Mouse (Mus musculus) MEL (cell line): ENCODE data around the gene Dnajc15. TPM values are rescaled to one million over a fixed set of nuclear protein-coding genes. Genes with fewer than 3 reads are reported as not detected.

Experiments used
- DNase-seq: peaks from one replicate; pipeline ENCODE4 v3.0.0; 2011; ENCODE audit warnings: low read depth, low spot score
- H3K27ac ChIP-seq: 2 replicates; pipeline ENCODE4 v1.5.1; 2012; ENCODE audit warnings: low read depth, mild to moderate bottlenecking, control low read depth, low read length, moderate library complexity; ENCODE audit not compliant: control insufficient read depth
- H3K27me3 ChIP-seq, 2 experiments: fragments of 150-350 bp in 1 of 2; sonication (generic) in 1 of 2; 2 replicates each; pipeline ENCODE4 v1.6.1; 2012; ENCODE audit warnings: low read length in 2 of 2, mild to moderate bottlenecking in 2 of 2, improper control_type of control experiment in 1 of 2, moderate library complexity in 1 of 2; ENCODE audit not compliant: insufficient read depth in 2 of 2, control insufficient read depth in 1 of 2
- H3K36me3 ChIP-seq, 2 experiments: 2 replicates each; pipeline ENCODE4 v1.6.1; 2012 to 2014; ENCODE audit warnings: low read length in 2 of 2, improper control_type of control experiment in 1 of 2, inconsistent platforms in 1 of 2, mild to moderate bottlenecking in 1 of 2; ENCODE audit not compliant: insufficient read depth in 2 of 2, control insufficient read depth in 1 of 2
- H3K4me1 ChIP-seq, 2 experiments: fragments of 150-350 bp in 1 of 2; sonication (generic) in 1 of 2; 2 replicates each; pipeline ENCODE4 v1.6.1; 2012; ENCODE audit warnings: low read length in 2 of 2, improper control_type of control experiment in 1 of 2, mild to moderate bottlenecking in 1 of 2; ENCODE audit not compliant: insufficient read depth in 2 of 2, control insufficient read depth in 1 of 2
- H3K4me3 ChIP-seq, 2 experiments: fragments of 150-350 bp in 1 of 2; sonication (generic) in 1 of 2; 2 replicates each; pipeline ENCODE4 v1.5.1; 2012; ENCODE audit warnings: low read depth in 2 of 2, low read length in 2 of 2, mild to moderate bottlenecking in 2 of 2, moderate library complexity in 2 of 2, control low read depth in 1 of 2, improper control_type of control experiment in 1 of 2; ENCODE audit not compliant: control insufficient read depth in 1 of 2, insufficient read depth in 1 of 2
- H3K79me2 ChIP-seq: 2 replicates; pipeline ENCODE4 v1.6.1; 2012; ENCODE audit warnings: mild to moderate bottlenecking, low read length, moderate library complexity; ENCODE audit not compliant: control insufficient read depth, poor library complexity, insufficient read depth
- H3K9ac ChIP-seq: 2 replicates; pipeline ENCODE4 v1.6.1; 2012; ENCODE audit warnings: low read depth, mild to moderate bottlenecking, control low read depth, low read length, moderate library complexity; ENCODE audit not compliant: control insufficient read depth, poor library complexity, severe bottlenecking
- H3K9me3 ChIP-seq: fragments of 150-350 bp; sonication (generic); replicated peaks from 2 replicates; pipeline ENCODE4 v1.6.1; 2012; ENCODE audit warnings: mild to moderate bottlenecking, low read length, improper control_type of control experiment, moderate library complexity; ENCODE audit not compliant: insufficient read depth
- CHD1 ChIP-seq: IDR thresholded peaks from 2 replicates; pipeline ENCODE4 v1.6.1; 2012; ENCODE audit warnings: low read depth, mild to moderate bottlenecking, inconsistent platforms, low read length, improper control_type of control experiment
- CTCF ChIP-seq, 3 experiments: IDR thresholded peaks in 2 of 3; conservative IDR thresholded peaks in 1 of 3; 2 replicates each; pipeline ENCODE4 v1.5.1; 2011 to 2012; ENCODE audit warnings: low read length in 3 of 3, low read depth in 2 of 3, mild to moderate bottlenecking in 2 of 3, improper control_type of control experiment in 1 of 3, inconsistent platforms in 1 of 3, mixed read lengths in 1 of 3, moderate library complexity in 1 of 3; ENCODE audit not compliant: control insufficient read depth in 1 of 3, insufficient read depth in 1 of 3, poor library complexity in 1 of 3, severe bottlenecking in 1 of 3
- E2F4 ChIP-seq: IDR thresholded peaks from 2 replicates; pipeline ENCODE4 v1.6.1; 2011; ENCODE audit warnings: low read depth, low read length, improper control_type of control experiment, borderline replicate concordance
- EP300 ChIP-seq, 2 experiments: IDR thresholded peaks; 2 replicates each; pipeline ENCODE4 v1.6.1; 2011; ENCODE audit warnings: improper control_type of control experiment in 2 of 2, low read length in 2 of 2, low read depth in 1 of 2, mild to moderate bottlenecking in 1 of 2
- HCFC1 ChIP-seq: IDR thresholded peaks from 2 replicates; pipeline ENCODE4 v1.6.1; 2012; ENCODE audit warnings: low read depth, mild to moderate bottlenecking, inconsistent platforms, low read length, improper control_type of control experiment, moderate library complexity
- JUND ChIP-seq: IDR thresholded peaks from 2 replicates; pipeline ENCODE4 v1.6.1; 2011; ENCODE audit warnings: low read depth, mild to moderate bottlenecking, improper control_type of control experiment, low read length
- KAT2A ChIP-seq: conservative IDR thresholded peaks from 2 replicates; pipeline ENCODE4 v1.6.1; 2012; ENCODE audit warnings: low read depth, low read length, improper control_type of control experiment, inconsistent platforms
- MAFK ChIP-seq: IDR thresholded peaks from 2 replicates; pipeline ENCODE4 v1.6.1; 2011; ENCODE audit warnings: low read depth, mild to moderate bottlenecking, low read length, improper control_type of control experiment, borderline replicate concordance
- MEF2A ChIP-seq: IDR thresholded peaks from 2 replicates; pipeline ENCODE4 v1.6.1; 2014; ENCODE audit warnings: low read depth, mild to moderate bottlenecking, inconsistent platforms, low read length, improper control_type of control experiment; ENCODE audit not compliant: poor library complexity, insufficient replicate concordance, severe bottlenecking; ENCODE audit errors: extremely low read depth
- NELFE ChIP-seq: IDR thresholded peaks from 2 replicates; pipeline ENCODE4 v1.6.1; 2011; ENCODE audit warnings: low read depth, low read length, improper control_type of control experiment
- POLR2AphosphoS2 ChIP-seq: IDR thresholded peaks from 2 replicates; pipeline ENCODE4 v1.6.1; 2011; ENCODE audit warnings: low read length, improper control_type of control experiment
- SIN3A ChIP-seq: IDR thresholded peaks from 2 replicates; pipeline ENCODE4 v1.6.1; 2012; ENCODE audit warnings: low read length, improper control_type of control experiment, inconsistent platforms
- TAL1 ChIP-seq: IDR thresholded peaks from 2 replicates; pipeline ENCODE4 v1.6.1; 2012; ENCODE audit warnings: mild to moderate bottlenecking, inconsistent platforms, low read length, moderate library complexity, mixed read lengths
- TBP ChIP-seq: IDR thresholded peaks from 2 replicates; pipeline ENCODE4 v1.8.0; 2011; ENCODE audit warnings: low read depth, low read length, improper control_type of control experiment
- TCF12 ChIP-seq: IDR thresholded peaks from 2 replicates; pipeline ENCODE4 v1.6.1; 2014; ENCODE audit warnings: low read depth, mild to moderate bottlenecking, inconsistent platforms, low read length, improper control_type of control experiment, moderate library complexity
- USF1 ChIP-seq: IDR thresholded peaks from 2 replicates; pipeline ENCODE4 v1.6.1; 2014; ENCODE audit warnings: low read depth, mild to moderate bottlenecking, inconsistent platforms, low read length, improper control_type of control experiment, moderate library complexity
- ZC3H11A ChIP-seq: IDR thresholded peaks from 2 replicates; pipeline ENCODE4 v1.6.1; 2012; ENCODE audit warnings: low read depth, mild to moderate bottlenecking, inconsistent platforms, low read length, improper control_type of control experiment
- ZMIZ1 ChIP-seq: IDR thresholded peaks from 2 replicates; pipeline ENCODE4 v1.6.1; 2012; ENCODE audit warnings: low read depth, mild to moderate bottlenecking, inconsistent platforms, low read length, improper control_type of control experiment, moderate library complexity
- polyA plus RNA-seq, 2 experiments: library from polyadenylated mRNA; stranded (reverse) in 1 of 2; unstranded in 1 of 2; fragments of >175 nt in 1 of 2; fragments of >200 nt in 1 of 2; gene quantifications; 2 replicates each; pipeline versions ENCODE4 v1.2.1 to v1.2.4; 2012; ENCODE audit warnings: low replicate concordance in 2 of 2, low read depth in 1 of 2; ENCODE audit not compliant: insufficient read length in 2 of 2, insufficient read depth in 1 of 2, missing spikeins in 1 of 2
- total RNA-seq: library from RNA; depleted of rRNA; stranded (reverse); fragments of 300-350 nt; gene quantifications from 2 replicates; pipeline ENCODE4 v1.2.3, GENCODE M21; 2012

Dnajc15 gene
- total and polyA plus RNA-seq, 3 experiments = not detected

- TF ChIP-seq TAL1 (no peak), KAT2A (no peak), HCFC1 (no peak), JUND (no peak), MAFK (no peak), TBP (no peak), NELFE (no peak), POLR2AphosphoS2 (no peak), USF1 (no peak)
- TF ChIP-seq, all 39 proteins: peak for 0
- Histone ChIP-seq H3K36me3 (no peaks in the 10 kb centered on the region), H3K27me3 (no peaks in the 10 kb centered on the region)
These were observed 55.1 kb downstream of the Dnajc15 start for GRCm38 (mm10) chr14:77819841-77820240.

GRCm38 (mm10) chr14:77817561-77817960 lies 57.4 kb downstream of the Dnajc15 start:
- H3K27me3 ChIP-seq = no peaks in the 10 kb centered on the region
- no peak overlapping the region for H3K9ac ChIP-seq
- no peaks in the 10 kb centered on the region for H3K79me2 ChIP-seq
- no peaks in the 10 kb centered on the region for H3K9me3 ChIP-seq
- H3K4me3 ChIP-seq = no peak overlapping the region
- H3K4me1 ChIP-seq = no peaks in the 10 kb centered on the region
- TF ChIP-seq SIN3A (no peak), TBP (no peak), TCF12 (no peak), CTCF (IDR thresholded peaks at IDR 0.05 in 2 of 3, conservative IDR thresholded peaks at IDR 0.05 in 1 of 3; ENCODE audit: control insufficient read depth in 1 of 3, insufficient read depth in 1 of 3, low read depth in 2 of 3, low read length in 3 of 3, poor library complexity in 1 of 3, severe bottlenecking in 1 of 3) (no peak)
- no peak overlapping the region for H3K27ac ChIP-seq
- H3K36me3 ChIP-seq = no peaks in the 10 kb centered on the region
- DNase-seq = no peak

More at GRCm38 (mm10) chr14:77819841-77820240, 55.1 kb downstream of the Dnajc15 start:
- H3K4me1 ChIP-seq = no peaks in the 10 kb centered on the region
- no peak overlapping the region for H3K9ac ChIP-seq
- no peak overlapping the region for H3K27ac ChIP-seq
- H3K4me3 ChIP-seq = no peak overlapping the region
- no peaks in the 10 kb centered on the region for H3K9me3 ChIP-seq
- no peaks in the 10 kb centered on the region for H3K79me2 ChIP-seq
- no peak for DNase-seq

DNA sequence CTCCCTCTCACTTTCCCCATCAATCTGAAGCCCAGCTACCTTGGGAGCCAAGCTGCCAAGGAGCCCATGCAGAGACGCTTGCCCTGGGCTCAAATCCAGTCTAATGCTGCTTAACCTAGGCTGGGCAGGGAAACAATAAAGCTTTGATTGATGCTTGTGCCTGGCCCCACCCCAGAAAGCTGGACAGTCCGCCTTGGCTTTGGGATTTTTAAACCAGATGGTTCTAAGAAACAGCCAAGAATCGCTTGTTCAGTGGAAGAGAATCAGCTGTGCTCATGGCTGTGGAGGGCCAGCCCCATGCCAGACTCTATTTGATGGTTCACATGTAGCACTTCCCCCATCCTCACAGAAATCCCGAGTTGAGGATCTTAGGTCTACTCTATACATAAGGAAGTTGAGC lies 60.0 kb downstream of the Dnajc15 start:
- H3K27me3 ChIP-seq = no peaks in the 10 kb centered on the region
- no peaks in the 10 kb centered on the region for H3K9me3 ChIP-seq
- H3K79me2 ChIP-seq = no peaks in the 10 kb centered on the region
- no peak overlapping the region for H3K27ac ChIP-seq
- H3K9ac ChIP-seq = no peak overlapping the region
- no peaks in the 10 kb centered on the region for H3K36me3 ChIP-seq
- TF ChIP-seq MEF2A = no peak
- TF ChIP-seq ZC3H11A = no peak
- TF ChIP-seq USF1 = no peak
- TF ChIP-seq E2F4 = no peak
- no peak for TF ChIP-seq CHD1
- no peak for TF ChIP-seq SIN3A
- no peak for TF ChIP-seq ZMIZ1
- TF ChIP-seq EP300 (IDR thresholded peaks at IDR 0.05; ENCODE audit: low read depth in 1 of 2, low read length in 2 of 2) = no peak
- TF ChIP-seq NELFE = no peak
- TF ChIP-seq, all 39 proteins: peak for 0
- H3K4me1 ChIP-seq = no peaks in the 10 kb centered on the region
- H3K4me3 ChIP-seq = no peak overlapping the region
- no peak for DNase-seq
